Mouse (Mus musculus): ENCODE results near the gene Sept10. TPM values are rescaled to one million over a fixed set of nuclear protein-coding genes. Genes with fewer than 3 reads are reported as not detected.
A peak's percentile ranks its signal among the peaks of the same experiment; 100 is the strongest.

The Sept10 gene
- polyA plus RNA-seq (2015; fragmentation: Nextera tagmentation; extraction: Ambion mirVana), result 67.0 and 74.6 TPM in 2 replicates

DNA sequence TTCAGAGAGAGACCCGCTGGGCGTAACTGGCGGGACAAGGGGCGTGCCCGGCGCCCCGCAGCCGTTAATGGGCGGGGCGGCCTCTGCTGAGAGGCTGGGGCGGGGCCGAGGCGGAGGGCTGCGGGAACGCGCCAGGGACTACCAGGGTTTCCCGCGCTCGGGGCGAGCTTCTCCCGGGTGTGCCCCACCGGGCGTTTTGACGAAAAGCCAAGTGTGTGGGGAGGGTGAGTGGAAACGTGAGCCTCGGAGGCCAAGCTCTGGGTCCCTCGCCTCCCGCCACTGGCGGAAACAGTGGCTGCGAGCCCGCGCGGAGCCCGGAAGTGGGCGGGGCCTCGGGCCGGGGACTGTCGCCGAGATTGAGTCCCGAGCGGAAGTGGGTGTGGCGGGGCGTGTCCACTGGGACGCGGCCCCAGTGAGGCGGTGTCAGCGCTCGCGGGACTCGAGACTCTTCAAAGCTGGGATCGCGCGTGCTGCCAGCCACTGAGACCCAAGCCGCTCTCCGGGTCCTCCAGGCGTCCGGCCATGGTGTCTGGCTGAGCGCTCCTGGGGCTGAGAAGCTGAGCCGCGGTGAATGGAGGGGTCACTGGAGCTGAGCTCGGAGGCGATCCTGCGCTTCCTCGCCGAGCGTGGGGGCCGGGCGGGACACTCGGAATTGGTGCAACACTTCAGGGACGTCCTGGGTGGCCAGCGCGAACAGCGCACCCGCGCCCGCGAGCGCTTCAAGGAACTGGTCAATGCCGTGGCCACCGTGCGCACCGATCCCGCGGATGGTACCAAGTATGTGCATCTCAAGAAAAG, at the start of gene Sept10, which contains the start of gene Sowahc:
Sept10 (minus strand) TSS at position 375 of the 798 bp plus-strand sequence.
Sowahc (plus strand) TSS at position 481 of the 798 bp plus-strand sequence.
- peak; percentile 98 for ATAC-seq (ENCODE audit: low read depth)
- Histone ChIP-seq H3K4me2 (ENCODE audit: low read depth, low read length) (peak within 1 kb of the TSS; percentile 95), H3K27ac (ENCODE audit: low read length) (peak within 1 kb of the TSS; percentile 98), H3K4me1 (replicated peaks; ENCODE audit: control insufficient read depth, insufficient read depth, low read length) (peaks cover 25% of the 10 kb centered on the region), H3K9ac (ENCODE audit: low read length) (peak within 1 kb of the TSS; percentile 97), H3K4me3 (ENCODE audit: low read length) (peak within 1 kb of the TSS; percentile 92), H3K9me3 (ENCODE audit: control insufficient read depth, low read length) (no peaks in the 10 kb centered on the region), H3K36me3 (ENCODE audit: control insufficient read depth, insufficient read depth, low read length) (no peaks in the 10 kb centered on the region), H3K27me3 (ENCODE audit: control insufficient read depth, insufficient read depth, low read depth, low read length) (no peaks in the 10 kb centered on the region)
- WGBS, result under 1% methylated on average over 81 of the region's 84 CpGs

DNA sequence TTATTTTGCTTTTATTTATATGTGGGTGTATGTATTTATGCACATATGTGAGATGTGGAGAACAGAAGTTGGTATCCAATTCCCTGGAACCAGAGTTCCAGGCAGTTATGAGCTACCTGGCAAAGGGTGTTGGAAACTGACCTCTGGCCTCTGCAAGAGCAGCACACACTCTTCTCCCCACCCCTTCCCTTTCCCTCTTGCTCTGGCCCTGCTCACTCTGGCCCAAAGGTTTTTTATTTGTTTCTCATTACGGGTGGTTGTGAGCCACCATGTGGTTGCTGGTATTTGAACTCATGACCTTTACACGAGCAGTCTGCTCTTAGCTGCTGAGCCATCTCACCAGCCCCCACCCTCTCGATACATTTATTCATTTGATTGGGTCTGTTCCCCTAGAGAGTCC, 47.1 kb upstream of the Sept10 start:
- H3K9ac ChIP-seq (ENCODE audit: low read length), result no peak overlapping the region
- 32% methylated on average over 3 of the region's 3 CpGs for WGBS
- no peak overlapping the region for H3K27ac ChIP-seq (ENCODE audit: low read length)
- peaks cover 17% of the 10 kb centered on the region for H3K4me1 ChIP-seq (replicated peaks; ENCODE audit: control insufficient read depth, insufficient read depth, low read length)
- H3K4me2 ChIP-seq (ENCODE audit: low read depth, low read length), result no peak overlapping the region
- ATAC-seq (ENCODE audit: low read depth), result no peak
- H3K36me3 ChIP-seq (ENCODE audit: control insufficient read depth, insufficient read depth, low read length), result no peaks in the 10 kb centered on the region
- H3K9me3 ChIP-seq (ENCODE audit: control insufficient read depth, low read length), result no peaks in the 10 kb centered on the region
- H3K4me3 ChIP-seq (ENCODE audit: low read length), result no peak overlapping the region
- H3K27me3 ChIP-seq (ENCODE audit: control insufficient read depth, insufficient read depth, low read depth, low read length), result no peaks in the 10 kb centered on the region

DNA sequence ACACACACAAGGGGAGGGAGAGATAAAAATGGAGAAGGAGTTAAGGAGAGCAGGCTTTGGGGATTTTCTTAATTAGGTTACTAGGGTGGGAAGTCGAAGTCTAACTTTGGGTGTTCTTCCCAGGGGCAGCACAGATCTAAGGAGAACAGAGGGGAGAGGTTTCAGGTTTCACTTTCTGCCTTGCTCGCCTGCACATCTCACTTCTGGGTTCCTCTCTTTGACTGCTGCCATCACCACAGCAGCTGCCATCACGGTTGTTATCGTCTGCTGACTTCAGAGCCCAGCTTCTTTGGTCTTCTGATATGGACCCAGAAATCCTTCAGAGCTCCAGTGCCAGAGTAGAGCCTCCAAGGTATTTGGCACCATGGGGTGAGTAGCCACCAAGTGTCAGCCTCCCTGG, 46.5 kb upstream of the Sept10 start:
- H3K4me2 ChIP-seq (ENCODE audit: low read depth, low read length), result no peak overlapping the region
- 41% methylated on average over 4 of the region's 4 CpGs for WGBS
- H3K27me3 ChIP-seq (ENCODE audit: control insufficient read depth, insufficient read depth, low read depth, low read length), result no peaks in the 10 kb centered on the region
- peaks cover 17% of the 10 kb centered on the region for H3K4me1 ChIP-seq (replicated peaks; ENCODE audit: control insufficient read depth, insufficient read depth, low read length)
- no peak overlapping the region for H3K4me3 ChIP-seq (ENCODE audit: low read length)
- no peaks in the 10 kb centered on the region for H3K36me3 ChIP-seq (ENCODE audit: control insufficient read depth, insufficient read depth, low read length)
- no peaks in the 10 kb centered on the region for H3K9me3 ChIP-seq (ENCODE audit: control insufficient read depth, low read length)
- ATAC-seq (ENCODE audit: low read depth), result no peak
- no peak overlapping the region for H3K27ac ChIP-seq (ENCODE audit: low read length)
- H3K9ac ChIP-seq (ENCODE audit: low read length), result no peak overlapping the region

DNA sequence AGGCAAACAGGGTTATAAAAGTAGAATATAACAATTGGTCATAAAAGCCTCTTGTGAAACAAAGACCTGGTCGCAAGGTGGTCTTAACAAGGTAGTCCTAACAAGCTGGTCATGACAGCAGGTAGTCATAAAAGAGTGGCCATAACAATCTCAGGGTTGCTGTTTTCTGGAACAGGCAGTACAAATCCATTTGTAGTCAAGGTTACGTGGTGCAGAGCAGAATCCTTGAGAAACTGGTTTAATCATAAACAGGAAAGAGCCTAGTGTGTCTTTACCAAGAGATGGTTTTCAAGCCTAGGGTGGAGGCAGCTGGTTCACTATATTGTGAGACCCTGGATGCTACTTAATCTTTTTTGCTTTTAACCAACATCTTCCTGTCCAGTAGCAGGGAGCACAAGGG, 45.6 kb upstream of the Sept10 start:
- peaks cover 20% of the 10 kb centered on the region for H3K4me1 ChIP-seq (replicated peaks; ENCODE audit: control insufficient read depth, insufficient read depth, low read length)
- ATAC-seq (ENCODE audit: low read depth), result no peak

GRCm38 (mm10) chr10:59266097-59266496, 44.5 kb upstream of the Sept10 start:
- Histone ChIP-seq H3K4me1 (replicated peaks; ENCODE audit: control insufficient read depth, insufficient read depth, low read length) (peaks cover 28% of the 10 kb centered on the region), H3K36me3 (ENCODE audit: control insufficient read depth, insufficient read depth, low read length) (no peaks in the 10 kb centered on the region), H3K4me2 (ENCODE audit: low read depth, low read length) (no peak overlapping the region), H3K27me3 (ENCODE audit: control insufficient read depth, insufficient read depth, low read depth, low read length) (no peaks in the 10 kb centered on the region), H3K9me3 (ENCODE audit: control insufficient read depth, low read length) (no peaks in the 10 kb centered on the region), H3K4me3 (ENCODE audit: low read length) (no peak overlapping the region), H3K9ac (ENCODE audit: low read length) (no peak overlapping the region), H3K27ac (ENCODE audit: low read length) (peak overlapping the region; percentile 81)
- 45% methylated on average over 1 of the region's 1 CpGs for WGBS
- ATAC-seq (ENCODE audit: low read depth), result peak; percentile 53

More for the DNA sequence above, 45.6 kb upstream of the Sept10 start:
- Histone ChIP-seq H3K27me3 (ENCODE audit: control insufficient read depth, insufficient read depth, low read depth, low read length) (no peaks in the 10 kb centered on the region), H3K36me3 (ENCODE audit: control insufficient read depth, insufficient read depth, low read length) (no peaks in the 10 kb centered on the region), H3K27ac (ENCODE audit: low read length) (no peak overlapping the region), H3K4me3 (ENCODE audit: low read length) (no peak overlapping the region), H3K4me2 (ENCODE audit: low read depth, low read length) (no peak overlapping the region), H3K9me3 (ENCODE audit: control insufficient read depth, low read length) (no peaks in the 10 kb centered on the region), H3K9ac (ENCODE audit: low read length) (no peak overlapping the region)
- 76% methylated on average over 2 of the region's 2 CpGs for WGBS

- H3K4me1 ChIP-seq (replicated peaks; ENCODE audit: control insufficient read depth, insufficient read depth, low read length), result peaks cover 28% of the 10 kb centered on the region
- H3K9ac ChIP-seq (ENCODE audit: low read length), result no peak overlapping the region
- peak overlapping the region; percentile 81 for H3K27ac ChIP-seq (ENCODE audit: low read length)
- no peaks in the 10 kb centered on the region for H3K27me3 ChIP-seq (ENCODE audit: control insufficient read depth, insufficient read depth, low read depth, low read length)
- 3% methylated on average over 4 of the region's 4 CpGs for WGBS
- no peaks in the 10 kb centered on the region for H3K9me3 ChIP-seq (ENCODE audit: control insufficient read depth, low read length)
- no peak overlapping the region for H3K4me3 ChIP-seq (ENCODE audit: low read length)
- H3K4me2 ChIP-seq (ENCODE audit: low read depth, low read length), result peak overlapping the region; percentile 27; the same call in 1 of the 2 replicates
- ATAC-seq (ENCODE audit: low read depth), result peak; percentile 80
- H3K36me3 ChIP-seq (ENCODE audit: control insufficient read depth, insufficient read depth, low read length), result no peaks in the 10 kb centered on the region
Observed at GRCm38 (mm10) chr10:59265674-59266073, 44.0 kb upstream of the Sept10 start.

- no peaks in the 10 kb centered on the region for H3K27me3 ChIP-seq (ENCODE audit: control insufficient read depth, insufficient read depth, low read depth, low read length)
- no peak overlapping the region for H3K9ac ChIP-seq (ENCODE audit: low read length)
- peak; percentile 26; the same call in 1 of the 2 replicates for ATAC-seq (ENCODE audit: low read depth)
- H3K4me2 ChIP-seq (ENCODE audit: low read depth, low read length), result 0 out of 2 replicates have a peak overlapping the region, but pooled peaks have one; percentile 25
- no peak overlapping the region for H3K4me3 ChIP-seq (ENCODE audit: low read length)
- H3K4me1 ChIP-seq (replicated peaks; ENCODE audit: control insufficient read depth, insufficient read depth, low read length), result peaks cover 28% of the 10 kb centered on the region
- H3K27ac ChIP-seq (ENCODE audit: low read length), result peak overlapping the region; percentile 76
- H3K36me3 ChIP-seq (ENCODE audit: control insufficient read depth, insufficient read depth, low read length), result no peaks in the 10 kb centered on the region
- WGBS, result 9% methylated on average over 7 of the region's 7 CpGs
- H3K9me3 ChIP-seq (ENCODE audit: control insufficient read depth, low read length), result no peaks in the 10 kb centered on the region
Observed at GRCm38 (mm10) chr10:59265067-59265466, 43.4 kb upstream of the Sept10 start.

- peaks cover 28% of the 10 kb centered on the region for H3K4me1 ChIP-seq (replicated peaks; ENCODE audit: control insufficient read depth, insufficient read depth, low read length)
- H3K27me3 ChIP-seq (ENCODE audit: control insufficient read depth, insufficient read depth, low read depth, low read length), result no peaks in the 10 kb centered on the region
- H3K9ac ChIP-seq (ENCODE audit: low read length), result no peak overlapping the region
- H3K4me2 ChIP-seq (ENCODE audit: low read depth, low read length), result no peak overlapping the region
- 58% methylated on average over 7 of the region's 7 CpGs for WGBS
- no peaks in the 10 kb centered on the region for H3K9me3 ChIP-seq (ENCODE audit: control insufficient read depth, low read length)
- H3K36me3 ChIP-seq (ENCODE audit: control insufficient read depth, insufficient read depth, low read length), result no peaks in the 10 kb centered on the region
- no peak for ATAC-seq (ENCODE audit: low read depth)
- H3K4me3 ChIP-seq (ENCODE audit: low read length), result no peak overlapping the region
- H3K27ac ChIP-seq (ENCODE audit: low read length), result peak overlapping the region; percentile 56
Observed at GRCm38 (mm10) chr10:59262979-59263378, 41.3 kb upstream of the Sept10 start.

- Histone ChIP-seq H3K9me3 (ENCODE audit: control insufficient read depth, low read length) (no peaks in the 10 kb centered on the region), H3K4me2 (ENCODE audit: low read depth, low read length) (no peak overlapping the region), H3K27ac (ENCODE audit: low read length) (no peak overlapping the region), H3K4me3 (ENCODE audit: low read length) (no peak overlapping the region), H3K27me3 (ENCODE audit: control insufficient read depth, insufficient read depth, low read depth, low read length) (no peaks in the 10 kb centered on the region), H3K9ac (ENCODE audit: low read length) (no peak overlapping the region), H3K36me3 (ENCODE audit: control insufficient read depth, insufficient read depth, low read length) (no peaks in the 10 kb centered on the region), H3K4me1 (replicated peaks; ENCODE audit: control insufficient read depth, insufficient read depth, low read length) (peaks cover 28% of the 10 kb centered on the region)
- ATAC-seq (ENCODE audit: low read depth), result no peak
- WGBS, result 35% methylated on average over 1 of the region's 1 CpGs
Observed at GRCm38 (mm10) chr10:59262021-59262420, 40.4 kb upstream of the Sept10 start.
